Mouse (Mus musculus): ENCODE data around the gene Gpr171.

- TF ChIP-seq POLR2A (IDR thresholded peaks at IDR 0.05; ENCODE audit: low read depth, low read length) = no peak
- TF ChIP-seq KAT2A (IDR thresholded peaks at IDR 0.05; ENCODE audit: insufficient replicate concordance, low read length) = no peak
- no peak for TF ChIP-seq CTCF (conservative IDR thresholded peaks at IDR 0.05 in 1 of 2, IDR thresholded peaks at IDR 0.05 in 1 of 2; ENCODE audit: low read depth in 2 of 2, low read length in 2 of 2)
- no peak for TF ChIP-seq ZC3H11A (IDR thresholded peaks at IDR 0.05; ENCODE audit: low read depth, low read length)
- TF ChIP-seq RAD21 (IDR thresholded peaks at IDR 0.05; ENCODE audit: low read depth, low read length) = no peak
- no peak for TF ChIP-seq NRF1 (IDR thresholded peaks at IDR 0.05; ENCODE audit: low read depth, low read length)
- no peak for TF ChIP-seq USF1 (IDR thresholded peaks at IDR 0.05; ENCODE audit: low read depth, low read length)
- no peak for TF ChIP-seq ZNF384 (IDR thresholded peaks at IDR 0.05; ENCODE audit: low read depth, low read length)
- TF ChIP-seq TCF12 (IDR thresholded peaks at IDR 0.05; ENCODE audit: low read depth, low read length) = no peak
- TF ChIP-seq SMC3 (IDR thresholded peaks at IDR 0.05; ENCODE audit: low read depth, low read length) = no peak
Measured at GRCm38 (mm10) chr3:59098540-59098939, 3.1 kb downstream of the Gpr171 start.
